Mouse (Mus musculus): ENCODE results near the gene Ndufb6.

DNA sequence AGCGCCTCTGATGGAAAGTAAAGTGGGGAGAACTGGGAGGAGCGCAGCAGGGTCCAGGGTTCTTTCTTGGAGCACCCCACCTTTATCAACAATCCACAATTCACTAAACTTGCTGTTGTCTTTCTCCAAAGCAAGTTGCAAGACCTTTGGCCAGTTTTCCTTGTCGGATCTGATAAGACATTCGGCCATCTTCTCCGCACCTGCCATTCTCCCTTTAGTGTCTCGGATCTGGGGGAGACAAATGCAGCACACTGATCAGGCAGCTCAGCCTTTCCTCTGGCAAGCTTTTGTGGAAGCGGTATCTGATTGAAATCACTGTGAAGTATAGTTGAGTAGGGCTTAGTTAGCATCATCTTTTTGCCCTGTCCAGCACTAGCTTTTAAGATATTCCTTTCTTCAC, 51.3 kb downstream of the Ndufb6 start:
- TF ChIP-seq TAL1 (IDR thresholded peaks at IDR 0.05; ENCODE audit: low read length) (no peak), GATA1 (IDR thresholded peaks at IDR 0.05; ENCODE audit: low read length) (no peak)

Data from erythroblast, embryonic 14.5 days (primary cell).